In genomic region chr6:122357089-122357488, GRCm38 (mm10) we compare ENCODE assay signal across 16 mouse cellular contexts.
"Had no signal": no experiment of that assay in that cellular context is flagged by ENCODE, and none has a peak within 500 bp of the region (broad histone marks: within the 10 kb centered on the region; RNA-seq: fewer than 3 reads in every experiment).

No protein-coding gene starts in this region.

- H3K36me3 ChIP-seq: neural tube, embryonic 13.5 days; neural tube, embryonic 15.5 days; stomach, embryonic 15.5 days had no signal

- H3K4me3 ChIP-seq: neural tube, embryonic 13.5 days; neural tube, embryonic 15.5 days; stomach, embryonic 15.5 days had no signal

- H3K9me3 ChIP-seq: neural tube, embryonic 13.5 days; neural tube, embryonic 15.5 days; stomach, embryonic 15.5 days had no signal

- H3K4me2 ChIP-seq: neural tube, embryonic 13.5 days; neural tube, embryonic 15.5 days; stomach, embryonic 15.5 days had no signal

- H3K4me1 ChIP-seq: neural tube, embryonic 13.5 days; neural tube, embryonic 15.5 days; stomach, embryonic 15.5 days had no signal

- H3K27ac ChIP-seq: neural tube, embryonic 13.5 days; neural tube, embryonic 15.5 days; stomach, embryonic 15.5 days; stomach, postnatal 0 days had no signal

- H3K27me3 ChIP-seq: neural tube, embryonic 13.5 days; neural tube, embryonic 15.5 days; stomach, embryonic 15.5 days had no signal

- DNase-seq: retina, postnatal 1 day; right cerebral cortex, adult 18-20 months; right cerebral cortex, postnatal 14 days; right cerebral cortex, postnatal 25 days; right cerebral cortex, postnatal 4 days; spleen, adult 18-20 months; thymus, adult 18-20 months; thymus, adult 2 months; thymus, postnatal 14 days; thymus, postnatal 25 days; thymus, postnatal 36 days; thymus, postnatal 4 days had no signal

- H3K9ac ChIP-seq: neural tube, embryonic 13.5 days; neural tube, embryonic 15.5 days; stomach, embryonic 15.5 days had no signal
